Mouse (Mus musculus) neural tube, embryonic 11.5 days (tissue): Measurements from ENCODE around the gene Phldb2. TPM values are rescaled to one million over a fixed set of nuclear protein-coding genes. Genes with fewer than 3 reads are reported as not detected.

Experiments
- ATAC-seq: fragments of 200-750 bp; cut with Nextera tagmentation; 2 replicates; pipeline ENCODE4 v1.8.0; 2017; ENCODE audit warnings: moderate number of reproducible peaks, mild to moderate bottlenecking, moderate TSS enrichment, moderate library complexity; ENCODE audit not compliant: insufficient read depth, low FRiP score, low TSS enrichment
- DNase-seq: peaks from one replicate; pipeline ENCODE4 v3.0.0-alpha.2; 2015; ENCODE audit warnings: low spot score
- H3K27ac ChIP-seq: fragments of 300-500 bp; sonication (generic); 2 replicates; pipeline ENCODE4 v1.5.1; 2014; ENCODE audit warnings: low read depth, mild to moderate bottlenecking, low read length
- H3K27me3 ChIP-seq: fragments of 300-500 bp; sonication (generic); 2 replicates; pipeline ENCODE4 v1.6.1; 2014; ENCODE audit warnings: mild to moderate bottlenecking, low read length, mixed read lengths; ENCODE audit not compliant: control insufficient read depth, insufficient read depth
- H3K36me3 ChIP-seq: fragments of 300-500 bp; sonication (generic); 2 replicates; pipeline ENCODE4 v1.6.1; 2014; ENCODE audit warnings: mild to moderate bottlenecking, low read length, moderate library complexity, mixed read lengths; ENCODE audit not compliant: control insufficient read depth, insufficient read depth
- H3K4me1 ChIP-seq: fragments of 300-500 bp; sonication (generic); 2 replicates; pipeline ENCODE4 v1.6.1; 2014; ENCODE audit warnings: low read length, mixed read lengths; ENCODE audit not compliant: control insufficient read depth, insufficient read depth
- H3K4me2 ChIP-seq: fragments of 300-500 bp; sonication (generic); 2 replicates; pipeline ENCODE4 v1.6.1; 2014; ENCODE audit warnings: low read depth, mild to moderate bottlenecking, moderate library complexity
- H3K4me3 ChIP-seq: fragments of 300-500 bp; sonication (generic); 2 replicates; pipeline ENCODE4 v1.5.1; 2014; ENCODE audit warnings: low read depth, low read length
- H3K9ac ChIP-seq: fragments of 300-500 bp; sonication (generic); 2 replicates; pipeline ENCODE4 v1.6.1; 2014; ENCODE audit warnings: mild to moderate bottlenecking, low read length
- H3K9me3 ChIP-seq: fragments of 300-500 bp; sonication (generic); 2 replicates; pipeline ENCODE4 v1.6.1; 2016; ENCODE audit warnings: low read length; ENCODE audit not compliant: control insufficient read depth
- WGBS: fragments of 180-500 bp; shearing (Covaris S2); extraction: QIAGEN DNeasy Blood & Tissue Kit; methylation state at CpG from one replicate; pipeline ENCODE4 v1.1.7; 2014; 5-methylcytosine and 5-hydroxymethylcytosine counted together
- polyA plus RNA-seq: library from polyadenylated mRNA; unstranded; fragments of >200 nt; fragmentation: Nextera tagmentation; extraction: Ambion mirVana; gene quantifications from 2 replicates; pipeline ENCODE4 v1.2.1, GENCODE M21; 2014

Gene Phldb2
- polyA plus RNA-seq, 1 experiment from 2014 or later, result 31.4 TPM

- Histone ChIP-seq H3K27ac (no peak overlapping the region), H3K4me3 (peak overlapping the region; percentile 61), H3K4me1 (peaks cover 7% of the 10 kb centered on the region), H3K9ac (peak overlapping the region; percentile 62), H3K4me2 (peak overlapping the region; percentile 81), H3K27me3 (0 out of 2 replicates have a peak, but pooled peaks cover 3% of the 10 kb centered on the region), H3K36me3 (no peaks in the 10 kb centered on the region), H3K9me3 (no peaks in the 10 kb centered on the region)
- peak; percentile 64 for DNase-seq
- peak; percentile 14 for ATAC-seq
- 0% methylated on average over 16 of the region's 16 CpGs for WGBS
These were observed 110.0 kb downstream of the Phldb2 start for GRCm38 (mm10) chr16:45843351-45843891.

- WGBS, result 68% methylated on average over 4 of the region's 4 CpGs
- H3K27ac ChIP-seq, result no peak overlapping the region
These were observed 111.0 kb downstream of the Phldb2 start for GRCm38 (mm10) chr16:45842440-45842839.

GRCm38 (mm10) chr16:45841806-45842205, 111.6 kb downstream of the Phldb2 start:
- Histone ChIP-seq H3K36me3 (no peaks in the 10 kb centered on the region), H3K27me3 (0 out of 2 replicates have a peak, but pooled peaks cover 3% of the 10 kb centered on the region), H3K9me3 (no peaks in the 10 kb centered on the region), H3K9ac (no peak overlapping the region), H3K4me2 (peak overlapping the region; percentile 81; the same call in 1 of the 2 replicates), H3K4me3 (0 out of 2 replicates have a peak overlapping the region, but pooled peaks have one; percentile 61), H3K27ac (peak overlapping the region; percentile 7; the same call in 1 of the 2 replicates), H3K4me1 (peaks cover 7% of the 10 kb centered on the region)
- DNase-seq (no peak), ATAC-seq (no peak)
- 86% methylated on average over 3 of the region's 3 CpGs for WGBS

More at GRCm38 (mm10) chr16:45842440-45842839, 111.0 kb downstream of the Phldb2 start:
- DNase-seq (no peak), ATAC-seq (no peak)
- 0 out of 2 replicates have a peak, but pooled peaks cover 3% of the 10 kb centered on the region for H3K27me3 ChIP-seq
- no peak overlapping the region for H3K9ac ChIP-seq
- H3K4me2 ChIP-seq, result peak overlapping the region; percentile 81
- no peaks in the 10 kb centered on the region for H3K36me3 ChIP-seq
- H3K4me3 ChIP-seq, result peak overlapping the region; percentile 61
- peaks cover 7% of the 10 kb centered on the region for H3K4me1 ChIP-seq
- no peaks in the 10 kb centered on the region for H3K9me3 ChIP-seq

- ATAC-seq (no peak), DNase-seq (no peak)
- H3K4me2 ChIP-seq, result no peak overlapping the region
- no peaks in the 10 kb centered on the region for H3K9me3 ChIP-seq
- H3K4me1 ChIP-seq, result peaks cover 7% of the 10 kb centered on the region
- H3K27me3 ChIP-seq, result 0 out of 2 replicates have a peak, but pooled peaks cover 3% of the 10 kb centered on the region
- no peaks in the 10 kb centered on the region for H3K36me3 ChIP-seq
- no peak overlapping the region for H3K9ac ChIP-seq
- WGBS, result 66% methylated on average over 3 of the region's 3 CpGs
- H3K4me3 ChIP-seq, result no peak overlapping the region
- no peak overlapping the region for H3K27ac ChIP-seq
These were observed 112.4 kb downstream of the Phldb2 start for GRCm38 (mm10) chr16:45841016-45841415.

- ATAC-seq (no peak), DNase-seq (no peak)
- WGBS, result 72% methylated on average over 5 of the region's 5 CpGs
- Histone ChIP-seq H3K27me3 (no peaks in the 10 kb centered on the region), H3K4me3 (no peak overlapping the region), H3K4me1 (peaks cover 3% of the 10 kb centered on the region), H3K9ac (no peak overlapping the region), H3K4me2 (no peak overlapping the region), H3K36me3 (no peaks in the 10 kb centered on the region), H3K27ac (no peak overlapping the region), H3K9me3 (no peaks in the 10 kb centered on the region)
These were observed 115.7 kb downstream of the Phldb2 start for GRCm38 (mm10) chr16:45837541-45838342.

- Histone ChIP-seq H3K36me3 (no peaks in the 10 kb centered on the region), H3K4me3 (no peak overlapping the region), H3K4me1 (0 out of 2 replicates have a peak, but pooled peaks cover 5% of the 10 kb centered on the region), H3K27me3 (no peaks in the 10 kb centered on the region), H3K9me3 (no peaks in the 10 kb centered on the region), H3K27ac (no peak overlapping the region), H3K4me2 (no peak overlapping the region), H3K9ac (no peak overlapping the region)
- no peak for DNase-seq
- ATAC-seq, result no peak
- whole genome bisulfite sequencing, result 73% methylated on average over 6 of the region's 6 CpGs
These were observed 120.7 kb downstream of the Phldb2 start for GRCm38 (mm10) chr16:45832747-45833108.

GRCm38 (mm10) chr16:45832061-45832746, 121.2 kb downstream of the Phldb2 start:
- DNase-seq (no peak), ATAC-seq (no peak)
- Histone ChIP-seq H3K36me3 (no peaks in the 10 kb centered on the region), H3K4me3 (no peak overlapping the region), H3K4me1 (0 out of 2 replicates have a peak, but pooled peaks cover 5% of the 10 kb centered on the region), H3K27ac (no peak overlapping the region), H3K9me3 (no peaks in the 10 kb centered on the region), H3K9ac (no peak overlapping the region), H3K4me2 (no peak overlapping the region), H3K27me3 (no peaks in the 10 kb centered on the region)
- 73% methylated on average over 8 of the region's 8 CpGs for WGBS

GRCm38 (mm10) chr16:45831094-45831872, 122.1 kb downstream of the Phldb2 start:
- 0 out of 2 replicates have a peak, but pooled peaks cover 5% of the 10 kb centered on the region for H3K4me1 ChIP-seq
- ATAC-seq, result no peak
- DNase-seq, result no peak
- no peak overlapping the region for H3K9ac ChIP-seq
- H3K9me3 ChIP-seq, result no peaks in the 10 kb centered on the region
- no peak overlapping the region for H3K27ac ChIP-seq
- no peak overlapping the region for H3K4me3 ChIP-seq
- no peaks in the 10 kb centered on the region for H3K27me3 ChIP-seq
- no peaks in the 10 kb centered on the region for H3K36me3 ChIP-seq
- 50% methylated on average over 4 of the region's 4 CpGs for WGBS
- no peak overlapping the region for H3K4me2 ChIP-seq
